Mouse (Mus musculus) B cell, adult 2 months (primary cell): ENCODE measurements around the gene Capn5.

Experiments
- DNase-seq, 2 experiments: peaks; one replicate each; pipeline ENCODE4 v3.0.0; 2022

Gene Capn5

DNA sequence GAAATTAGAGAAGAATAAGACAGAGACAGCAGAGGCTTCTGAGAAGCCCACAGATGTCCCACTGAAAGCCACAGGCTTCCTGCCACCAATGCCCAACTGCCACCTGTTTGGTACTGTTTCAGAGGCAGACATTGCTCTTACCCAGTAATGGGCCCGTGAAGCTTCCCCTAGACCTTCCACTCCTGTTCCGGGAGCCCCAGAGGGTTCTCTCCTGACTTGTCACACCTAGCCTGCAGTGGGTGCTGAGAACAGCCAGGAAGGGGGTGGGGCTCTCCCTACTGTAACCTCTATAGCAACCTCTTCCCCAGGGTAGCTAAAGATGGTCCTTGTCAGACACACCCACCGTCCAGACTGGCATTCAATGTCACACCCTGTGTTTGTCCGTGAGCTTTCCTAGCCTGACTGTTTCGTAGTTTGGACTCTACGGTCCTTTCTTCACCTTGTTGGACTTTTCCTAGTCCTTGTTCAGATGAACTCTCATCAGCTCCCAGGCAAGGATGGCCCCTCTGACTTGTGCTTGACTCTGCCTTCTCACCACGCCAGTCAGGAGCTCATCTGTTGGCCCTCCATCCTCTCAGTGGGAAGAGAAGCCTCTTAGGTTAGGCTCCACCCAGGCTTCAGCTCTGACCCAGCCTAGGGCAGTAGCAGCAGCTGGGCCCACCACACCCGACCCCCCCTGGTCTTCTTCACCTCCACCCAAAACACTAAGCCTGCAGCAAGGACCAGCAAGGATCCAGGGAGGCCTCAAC lies 1.6 kb downstream of the Capn5 start:
- no peak for DNase-seq

DNA sequence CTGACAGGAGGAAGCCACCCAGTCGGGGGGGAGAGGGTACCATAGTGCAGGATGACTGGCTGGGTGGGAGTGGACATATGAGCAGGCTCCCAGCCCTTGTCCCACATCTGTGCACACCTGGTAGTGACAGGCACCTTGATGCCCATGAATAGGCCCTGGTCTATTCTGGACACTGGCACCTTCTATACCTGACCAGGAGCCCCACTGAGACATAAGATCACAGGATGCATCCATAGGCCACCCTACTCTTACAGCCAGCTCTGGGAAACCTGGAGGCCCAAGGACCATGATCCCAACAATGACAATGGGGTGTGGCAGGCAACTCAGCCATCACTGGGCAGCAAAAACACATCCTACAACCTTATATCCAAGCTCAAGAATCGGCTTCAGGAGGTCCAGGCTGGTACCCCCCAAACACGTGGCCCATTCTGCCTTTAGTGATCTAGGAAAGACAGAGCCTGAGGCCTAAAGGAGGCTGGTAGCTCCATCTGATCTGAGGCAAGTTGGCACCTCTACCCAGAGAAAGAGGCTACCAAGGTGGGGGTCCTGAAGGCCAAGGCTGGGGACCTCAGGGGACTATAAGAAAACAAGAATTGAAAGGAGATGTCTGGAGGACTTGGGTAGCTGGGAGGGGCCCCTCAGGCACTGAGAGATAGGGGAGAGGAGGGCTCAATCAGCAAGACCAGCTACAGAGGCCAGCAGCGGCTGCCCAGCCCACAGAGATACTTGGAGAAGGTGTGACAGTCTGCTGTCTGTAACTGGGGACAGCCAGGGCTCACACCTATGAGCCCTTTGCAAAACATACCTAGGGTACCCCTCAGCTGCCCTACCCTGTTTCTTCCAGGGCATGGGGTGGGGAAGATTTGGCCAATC lies 3.0 kb downstream of the Capn5 start:
- no peak for DNase-seq

DNA sequence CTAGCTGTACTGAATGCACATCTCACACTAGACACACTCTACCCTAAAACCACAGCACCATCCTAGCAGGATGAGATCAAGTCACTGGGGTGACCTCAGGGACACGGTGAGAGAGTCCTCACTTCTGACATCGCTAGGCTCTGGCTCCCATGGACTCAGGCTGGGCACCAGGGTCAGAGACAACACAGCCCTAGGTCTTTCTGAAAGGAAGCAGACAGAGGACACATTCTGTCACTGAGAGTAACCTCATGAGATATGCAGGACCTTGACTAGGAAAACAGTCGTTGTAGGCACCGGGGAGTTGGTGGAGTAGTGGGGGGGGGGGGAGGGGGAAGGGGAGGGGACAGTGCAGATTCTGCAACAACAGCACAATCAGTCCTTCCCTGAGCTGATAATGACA lies 4.7 kb downstream of the Capn5 start:
- no peak for DNase-seq

GRCm38 (mm10) chr7:98172661-98173060 lies 5.4 kb downstream of the Capn5 start:
- no peak for DNase-seq

- no peak for DNase-seq
Measured at GRCm38 (mm10) chr7:98171141-98172073, 6.7 kb downstream of the Capn5 start.

DNA sequence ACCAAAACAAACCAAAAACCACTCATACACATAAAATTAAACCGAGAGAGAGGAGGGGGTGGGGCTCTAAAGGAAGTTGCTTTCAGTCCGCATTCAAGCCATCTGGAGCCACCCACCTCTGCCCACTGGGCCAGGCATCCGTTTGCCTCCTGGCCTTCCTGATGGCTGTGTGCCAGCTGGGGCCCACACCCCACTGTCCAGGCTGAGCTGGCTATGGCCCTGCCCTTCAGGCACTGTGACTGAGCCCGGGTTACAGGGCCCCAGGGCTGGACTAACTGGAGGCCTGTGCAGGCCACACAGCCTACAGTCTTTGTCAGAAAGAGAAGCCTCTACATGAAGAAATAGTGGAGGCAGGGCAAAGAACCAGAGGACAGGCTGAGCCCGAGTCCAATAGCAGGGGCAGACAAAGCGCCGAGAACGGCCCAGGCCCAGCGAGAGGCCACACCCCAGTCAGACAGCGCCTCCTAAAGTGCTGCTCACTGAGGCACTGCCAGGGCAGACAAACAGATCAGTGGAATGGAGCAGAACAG lies 13.0 kb downstream of the Capn5 start:
- DNase-seq, result peak; percentile 62 to 66

DNA sequence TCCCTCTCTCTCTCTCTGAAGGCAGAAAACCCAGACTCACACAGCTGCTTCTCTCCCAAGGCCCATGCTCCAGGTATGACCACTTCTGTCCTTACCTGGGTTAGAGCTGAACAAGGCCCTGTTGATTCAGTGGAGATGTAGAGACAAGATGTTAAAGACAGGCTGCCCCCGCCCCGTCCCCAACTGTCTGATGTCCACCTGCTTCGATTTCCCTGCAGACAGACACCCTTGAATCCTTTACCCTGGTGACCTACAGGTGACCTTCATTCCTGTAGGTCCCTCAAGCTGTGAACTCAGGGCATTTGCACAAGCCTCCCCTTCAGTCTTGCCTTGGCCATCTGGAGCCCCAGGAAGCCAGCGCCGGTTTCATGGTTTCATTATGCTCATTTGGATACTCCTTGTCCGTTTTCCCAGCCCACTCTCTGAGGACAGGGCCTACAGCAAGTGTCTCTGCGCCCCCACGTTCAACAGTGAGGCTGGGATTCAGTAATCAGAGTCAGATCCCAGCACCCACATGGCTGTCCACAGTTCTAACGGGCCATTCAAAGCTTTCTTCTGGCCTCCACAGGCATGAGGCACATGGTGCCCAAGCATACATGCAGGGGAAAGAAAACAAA lies 13.6 kb downstream of the Capn5 start:
- DNase-seq, result no peak

DNA sequence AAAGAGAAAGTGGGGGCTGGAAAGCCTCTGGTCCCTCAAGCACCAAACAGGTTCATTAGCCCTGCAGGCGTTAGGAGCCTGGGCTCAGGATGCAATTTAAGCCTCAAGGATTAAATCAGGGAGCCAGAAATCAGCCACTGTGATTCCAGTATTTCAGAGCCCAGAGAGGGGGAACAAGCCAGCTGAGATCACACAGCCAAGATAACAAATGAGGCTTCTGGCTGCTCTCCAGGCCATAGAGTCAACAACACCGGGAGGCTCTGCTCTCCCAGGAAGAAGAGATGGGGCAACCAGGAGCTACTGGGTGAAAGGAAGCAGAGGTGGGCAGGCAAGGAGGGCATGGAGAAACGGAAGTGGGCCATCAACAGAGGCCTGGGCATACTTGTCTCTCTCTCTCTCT lies 14.4 kb downstream of the Capn5 start:
- DNase-seq, result no peak

DNA sequence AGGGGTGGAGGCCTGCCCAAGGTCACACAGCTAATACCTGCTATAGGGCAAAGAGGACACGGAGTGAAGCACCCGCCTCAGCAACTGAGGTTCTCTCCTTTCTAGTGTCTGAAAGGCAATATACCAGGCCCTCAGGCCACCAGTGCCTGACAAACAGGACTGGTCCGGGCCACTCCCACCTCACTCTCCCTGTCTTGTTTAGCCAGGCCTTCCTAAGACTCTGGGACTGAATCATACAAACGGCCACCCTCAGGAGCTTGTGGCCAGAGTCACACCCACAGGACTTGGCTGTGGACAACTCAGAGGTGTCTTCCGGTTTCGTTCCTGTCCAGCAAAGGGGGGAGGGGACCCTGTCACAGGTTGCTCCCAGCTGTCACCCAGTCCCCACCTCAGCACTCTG lies 15.8 kb downstream of the Capn5 start:
- DNase-seq, result no peak

- no peak for DNase-seq
Measured at GRCm38 (mm10) chr7:98160041-98160740, 17.9 kb downstream of the Capn5 start.

- DNase-seq, result no peak
Measured at GRCm38 (mm10) chr7:98158481-98158880, 19.6 kb downstream of the Capn5 start.

DNA sequence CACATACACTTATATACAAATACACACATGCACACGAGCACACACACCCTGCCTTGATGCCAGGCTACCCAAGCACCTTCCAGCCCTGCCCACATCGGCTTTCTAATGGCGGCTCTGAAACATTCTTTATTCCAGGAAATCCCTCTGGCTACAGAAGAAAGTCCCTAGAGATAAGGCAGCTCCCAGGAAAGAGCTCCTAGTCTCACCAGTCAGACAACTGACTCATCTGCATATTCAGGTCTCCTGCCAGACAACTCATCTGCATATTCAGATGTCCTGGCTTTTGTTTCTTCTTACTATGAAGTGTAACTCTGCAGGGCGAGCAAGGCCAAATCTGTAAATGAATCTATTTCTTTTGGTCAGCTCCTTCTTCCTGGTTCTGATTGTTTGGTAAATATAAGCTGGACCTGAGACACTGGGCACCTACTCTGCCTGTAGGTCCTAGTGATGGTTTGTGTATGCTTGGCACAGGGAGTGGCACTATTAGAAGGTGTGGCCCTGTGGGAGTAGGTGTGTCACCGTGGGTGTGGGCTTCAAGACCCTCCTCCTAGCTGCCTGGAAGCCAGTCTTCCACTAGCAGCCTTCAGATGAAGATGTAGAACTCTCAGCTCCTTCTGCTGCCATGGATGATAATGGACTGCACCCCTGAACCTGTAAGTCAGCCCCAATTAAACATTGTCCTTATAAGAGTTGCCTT lies 20.3 kb downstream of the Capn5 start:
- DNase-seq, result no peak

- no peak for DNase-seq
Measured at GRCm38 (mm10) chr7:98156280-98156665, 21.8 kb downstream of the Capn5 start.

DNA sequence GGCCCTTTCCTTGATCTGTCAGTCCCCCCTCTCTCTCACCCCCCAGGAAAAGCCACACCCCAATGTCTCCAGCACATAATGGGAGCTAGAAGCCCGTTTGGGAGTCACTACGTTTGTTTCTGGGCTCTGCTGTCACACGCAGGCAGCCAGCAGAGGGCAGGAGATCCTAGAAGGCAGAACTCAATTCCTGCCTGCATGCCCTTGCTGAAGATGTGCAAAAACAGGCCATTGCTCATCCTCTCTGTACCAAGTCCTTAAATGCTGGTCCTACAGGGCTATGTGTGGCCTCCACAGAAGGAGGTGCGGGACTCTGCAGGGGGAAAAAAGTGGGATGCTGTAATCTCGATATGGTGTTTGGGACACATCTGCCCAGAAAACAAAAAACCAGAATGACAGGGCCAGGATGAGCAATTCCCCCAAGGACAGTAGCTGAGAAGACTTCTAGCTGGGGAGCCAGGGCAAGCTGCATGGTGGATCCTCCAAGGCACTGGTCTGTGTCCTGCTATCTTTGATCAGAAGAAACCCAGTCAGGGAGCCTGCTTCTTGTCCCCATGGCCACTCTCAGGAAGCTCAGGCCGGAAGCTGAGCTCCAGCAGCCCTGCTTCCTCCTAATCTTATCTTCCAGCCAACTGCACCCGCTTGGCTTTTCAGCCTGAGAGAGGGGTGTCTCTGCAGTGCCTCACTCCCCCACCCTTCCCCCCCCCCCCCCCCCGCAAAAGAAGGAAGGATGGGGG lies 22.4 kb downstream of the Capn5 start:
- peak; percentile 58 to 59 for DNase-seq

GRCm38 (mm10) chr7:98153892-98154291 lies 24.2 kb downstream of the Capn5 start:
- DNase-seq, result no peak

- DNase-seq, result no peak
Measured at GRCm38 (mm10) chr7:98153345-98153744, 24.7 kb downstream of the Capn5 start.

DNA sequence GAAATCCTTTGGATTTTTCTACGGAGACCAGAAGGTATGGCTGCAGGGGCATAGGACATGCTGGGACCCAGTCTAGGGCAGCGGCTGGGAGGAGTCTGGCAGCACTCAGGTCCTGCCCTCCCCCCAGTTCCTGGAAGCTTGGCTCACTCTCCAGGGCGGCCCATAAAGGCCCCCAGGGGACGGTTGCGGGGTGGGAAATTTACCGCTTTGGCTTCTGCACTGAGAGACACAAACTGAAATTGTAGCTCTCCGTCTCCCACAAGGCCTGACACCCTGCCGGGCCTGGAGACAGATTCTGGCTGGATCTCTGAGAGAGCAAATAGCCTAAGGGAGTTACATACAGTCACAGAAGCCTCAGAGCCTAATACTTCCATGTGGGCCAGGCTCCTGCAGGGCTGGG lies 25.7 kb downstream of the Capn5 start:
- no peak for DNase-seq

- DNase-seq, result no peak
Measured at GRCm38 (mm10) chr7:98150525-98150924, 27.5 kb downstream of the Capn5 start.

GRCm38 (mm10) chr7:98149802-98150201 lies 28.3 kb downstream of the Capn5 start:
- DNase-seq, result no peak

GRCm38 (mm10) chr7:98148721-98149407 lies 29.2 kb downstream of the Capn5 start:
- DNase-seq, result no peak
